Mouse (Mus musculus): ENCODE results near the gene Eftud2. TPM values are rescaled to one million over a fixed set of nuclear protein-coding genes. Genes with fewer than 3 reads are reported as not detected.

Gene Eftud2
- polyA plus RNA-seq (2015; fragmentation: Nextera tagmentation; extraction: Ambion mirVana): 182 and 183 TPM in 2 replicates

DNA sequence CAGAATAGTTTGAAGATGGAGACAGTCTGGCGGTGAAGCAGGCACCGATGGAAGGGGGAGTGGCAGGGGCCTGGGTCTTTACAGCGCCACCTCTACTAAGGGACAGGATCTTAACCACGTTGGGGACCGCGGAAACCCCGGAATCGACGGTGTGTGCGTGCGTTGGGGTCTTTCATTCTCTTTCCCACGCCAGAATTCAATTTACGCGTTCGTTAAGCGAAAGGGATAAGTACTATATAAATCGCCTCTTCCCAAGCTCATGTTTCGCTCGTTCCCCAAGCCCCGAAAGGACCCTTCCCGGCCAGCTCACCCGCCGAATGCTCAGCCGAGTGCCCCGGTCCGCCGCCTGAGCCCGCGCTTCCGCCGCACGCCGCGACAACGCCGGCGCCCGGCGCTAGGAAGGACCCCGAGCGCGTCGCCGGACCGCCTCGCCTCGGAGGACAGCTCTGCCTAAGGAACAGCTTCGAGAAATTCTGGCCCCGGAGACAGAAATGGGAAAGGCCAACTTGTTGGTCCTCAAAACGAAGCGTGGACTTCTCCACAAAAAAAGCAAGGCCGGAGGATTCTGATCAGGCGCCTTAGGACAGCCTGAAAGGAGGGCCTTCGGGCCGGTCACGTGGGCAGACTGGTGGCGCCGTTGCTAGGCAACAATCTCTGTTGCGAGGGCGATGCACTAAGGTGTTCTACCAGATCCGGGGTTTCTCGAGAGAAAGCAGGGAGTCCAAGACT lies at the start of gene Eftud2, which contains the start of gene Ccdc103:
Gene Eftud2 (minus strand): TSS at position 401 of the 729 bp plus-strand sequence.
Gene Ccdc103 (plus strand): TSS at position 620 of the 729 bp plus-strand sequence.
- peaks cover 24% of the 10 kb centered on the region for H3K4me1 ChIP-seq
- H3K36me3 ChIP-seq: peaks cover 20% of the 10 kb centered on the region
- H3K9ac ChIP-seq (replicated peaks): peak within 1 kb of the TSS; percentile 59
- no peaks in the 10 kb centered on the region for H3K9me3 ChIP-seq
- H3K27me3 ChIP-seq: no peaks in the 10 kb centered on the region
- H3K4me3 ChIP-seq: peak within 1 kb of the TSS; percentile 60
- peak within 1 kb of the TSS; percentile 66 for H3K4me2 ChIP-seq (replicated peaks)
- WGBS: under 1% methylated on average over 62 of the region's 62 CpGs
- H3K27ac ChIP-seq (replicated peaks): peak within 1 kb of the TSS; percentile 88
- peak; percentile 93 for ATAC-seq (replicated peaks)

GRCm38 (mm10) chr11:102925351-102925717 lies 44.5 kb upstream of the Eftud2 start:
- 2% methylated on average over 10 of the region's 10 CpGs for WGBS
- Histone ChIP-seq H3K9ac (replicated peaks) (peak overlapping the region; percentile 58), H3K4me1 (peaks cover 28% of the 10 kb centered on the region), H3K4me2 (replicated peaks) (peak overlapping the region; percentile 87), H3K9me3 (no peaks in the 10 kb centered on the region), H3K36me3 (no peaks in the 10 kb centered on the region), H3K4me3 (peak overlapping the region; percentile 81), H3K27me3 (no peaks in the 10 kb centered on the region), H3K27ac (replicated peaks) (peak overlapping the region; percentile 89)
- ATAC-seq (replicated peaks): peak; percentile 58; the same call in 1 of the 2 replicates

GRCm38 (mm10) chr11:102924557-102925350 lies 44.0 kb upstream of the Eftud2 start, which contains the start of gene Kif18b:
Gene Kif18b (minus strand): TSS chr11:102925124.
- H3K36me3 ChIP-seq: no peaks in the 10 kb centered on the region
- ATAC-seq (replicated peaks): peak; percentile 93
- peak within 1 kb of the TSS; percentile 87 for H3K4me2 ChIP-seq (replicated peaks)
- H3K4me1 ChIP-seq: peaks cover 28% of the 10 kb centered on the region
- no peaks in the 10 kb centered on the region for H3K27me3 ChIP-seq
- no peaks in the 10 kb centered on the region for H3K9me3 ChIP-seq
- peak within 1 kb of the TSS; percentile 58 for H3K9ac ChIP-seq (replicated peaks)
- WGBS: under 1% methylated on average over 62 of the region's 62 CpGs
- peak within 1 kb of the TSS; percentile 81 for H3K4me3 ChIP-seq
- H3K27ac ChIP-seq (replicated peaks): peak within 1 kb of the TSS; percentile 89

DNA sequence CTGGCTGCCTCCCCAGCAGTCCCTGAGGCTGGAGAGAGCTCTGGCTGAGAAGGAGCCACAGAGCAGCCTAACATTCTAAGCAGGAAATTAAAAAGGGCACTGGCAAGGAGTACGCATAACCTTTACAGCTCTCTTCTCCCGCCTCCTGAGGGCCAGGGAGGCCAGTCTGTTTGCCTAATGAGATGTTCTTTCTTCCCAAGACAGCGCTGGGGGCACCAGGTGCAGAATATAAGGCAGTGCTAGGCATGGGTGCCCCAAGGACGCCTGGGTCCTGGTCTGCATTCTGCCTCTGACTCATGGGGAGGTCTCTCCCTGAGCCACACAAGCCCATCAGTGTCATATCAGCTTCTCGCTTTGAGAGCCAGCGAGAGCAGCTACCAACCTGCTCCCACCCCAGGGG lies 40.7 kb upstream of the Eftud2 start:
- Histone ChIP-seq H3K27me3 (no peaks in the 10 kb centered on the region), H3K9me3 (no peaks in the 10 kb centered on the region), H3K27ac (replicated peaks) (no peak overlapping the region), H3K4me1 (peaks cover 28% of the 10 kb centered on the region), H3K4me2 (replicated peaks) (no peak overlapping the region), H3K9ac (replicated peaks) (no peak overlapping the region), H3K36me3 (no peaks in the 10 kb centered on the region), H3K4me3 (no peak overlapping the region)
- WGBS: 76% methylated on average over 6 of the region's 6 CpGs
- ATAC-seq (replicated peaks): no peak

GRCm38 (mm10) chr11:102918077-102918476 lies 37.3 kb upstream of the Eftud2 start:
- no peaks in the 10 kb centered on the region for H3K9me3 ChIP-seq
- H3K27me3 ChIP-seq: no peaks in the 10 kb centered on the region
- WGBS: 89% methylated on average over 4 of the region's 4 CpGs
- no peak for ATAC-seq (replicated peaks)
- peaks cover 9% of the 10 kb centered on the region; the same call in 1 of the 2 replicates for H3K4me1 ChIP-seq
- no peak overlapping the region for H3K4me2 ChIP-seq (replicated peaks)
- H3K27ac ChIP-seq (replicated peaks): no peak overlapping the region
- peaks cover 5% of the 10 kb centered on the region; the same call in 1 of the 2 replicates for H3K36me3 ChIP-seq
- no peak overlapping the region for H3K9ac ChIP-seq (replicated peaks)
- no peak overlapping the region for H3K4me3 ChIP-seq

GRCm38 (mm10) chr11:102915380-102915779 lies 34.6 kb upstream of the Eftud2 start:
- Histone ChIP-seq H3K4me3 (no peak overlapping the region), H3K9ac (replicated peaks) (no peak overlapping the region), H3K4me2 (replicated peaks) (no peak overlapping the region), H3K9me3 (no peaks in the 10 kb centered on the region), H3K36me3 (peaks cover 5% of the 10 kb centered on the region; the same call in 1 of the 2 replicates), H3K27me3 (no peaks in the 10 kb centered on the region), H3K27ac (replicated peaks) (no peak overlapping the region), H3K4me1 (no peaks in the 10 kb centered on the region)
- ATAC-seq (replicated peaks): no peak
- WGBS: 95% methylated on average over 9 of the region's 9 CpGs

DNA sequence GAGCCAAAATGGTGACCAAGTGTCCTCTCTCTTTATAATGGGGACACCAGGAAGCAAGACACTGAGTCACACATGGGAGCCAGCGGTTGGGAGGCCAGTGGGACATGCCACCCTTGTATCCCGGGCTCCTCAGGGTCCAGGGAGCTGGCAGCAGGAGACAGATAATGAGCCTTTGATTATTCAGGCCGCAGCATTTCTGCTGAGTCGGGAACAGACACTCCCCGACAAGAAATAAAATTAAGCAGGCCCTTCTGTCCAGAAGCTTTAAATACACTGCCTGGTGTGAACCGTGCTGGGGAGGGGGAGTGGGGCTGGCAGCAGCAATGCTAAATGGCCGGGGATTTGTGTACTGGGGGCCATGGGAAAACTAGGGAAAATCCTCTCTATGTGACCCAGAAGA lies 30.6 kb upstream of the Eftud2 start:
- ATAC-seq (replicated peaks): no peak
- no peaks in the 10 kb centered on the region for H3K27me3 ChIP-seq
- WGBS: 64% methylated on average over 7 of the region's 7 CpGs
- no peak overlapping the region for H3K4me2 ChIP-seq (replicated peaks)
- H3K36me3 ChIP-seq: peaks cover 9% of the 10 kb centered on the region
- no peaks in the 10 kb centered on the region for H3K9me3 ChIP-seq
- H3K9ac ChIP-seq (replicated peaks): no peak overlapping the region
- H3K27ac ChIP-seq (replicated peaks): no peak overlapping the region
- H3K4me1 ChIP-seq: no peaks in the 10 kb centered on the region
- H3K4me3 ChIP-seq: no peak overlapping the region

- H3K4me1 ChIP-seq: no peaks in the 10 kb centered on the region
- H3K27me3 ChIP-seq: no peaks in the 10 kb centered on the region
- H3K9ac ChIP-seq (replicated peaks): no peak overlapping the region
- H3K4me3 ChIP-seq: no peak overlapping the region
- no peaks in the 10 kb centered on the region for H3K9me3 ChIP-seq
- H3K36me3 ChIP-seq: peaks cover 3% of the 10 kb centered on the region; the same call in 1 of the 2 replicates
- WGBS: 82% methylated on average over 7 of the region's 7 CpGs
- no peak overlapping the region for H3K4me2 ChIP-seq (replicated peaks)
- no peak for ATAC-seq (replicated peaks)
- no peak overlapping the region for H3K27ac ChIP-seq (replicated peaks)
These were observed 22.9 kb upstream of the Eftud2 start for GRCm38 (mm10) chr11:102903654-102904053.

- Histone ChIP-seq H3K36me3 (no peaks in the 10 kb centered on the region; the same call in 1 of the 2 replicates), H3K4me3 (no peak overlapping the region), H3K27ac (replicated peaks) (no peak overlapping the region), H3K4me2 (replicated peaks) (no peak overlapping the region), H3K27me3 (no peaks in the 10 kb centered on the region), H3K9ac (replicated peaks) (no peak overlapping the region), H3K9me3 (no peaks in the 10 kb centered on the region), H3K4me1 (peaks cover 6% of the 10 kb centered on the region; the same call in 1 of the 2 replicates)
- ATAC-seq (replicated peaks): no peak
- 77% methylated on average over 5 of the region's 5 CpGs for WGBS
These were observed 21.3 kb upstream of the Eftud2 start for GRCm38 (mm10) chr11:102902107-102902506.

- Histone ChIP-seq H3K9me3 (no peaks in the 10 kb centered on the region), H3K27ac (replicated peaks) (no peak overlapping the region), H3K9ac (replicated peaks) (no peak overlapping the region), H3K4me2 (replicated peaks) (no peak overlapping the region), H3K36me3 (no peaks in the 10 kb centered on the region), H3K27me3 (no peaks in the 10 kb centered on the region), H3K4me3 (no peak overlapping the region), H3K4me1 (peaks cover 6% of the 10 kb centered on the region; the same call in 1 of the 2 replicates)
- 56% methylated on average over 4 of the region's 4 CpGs for WGBS
- ATAC-seq (replicated peaks): no peak
These were observed 20.4 kb upstream of the Eftud2 start for GRCm38 (mm10) chr11:102901199-102901598.

GRCm38 (mm10) chr11:102900763-102901162 lies 20.0 kb upstream of the Eftud2 start, which contains the start of gene Gfap:
Gene Gfap (minus strand): TSS chr11:102900912.
- ATAC-seq (replicated peaks): 0 out of 2 replicates have a peak, but pooled peaks have one; percentile 36
- Histone ChIP-seq H3K4me1 (peaks cover 6% of the 10 kb centered on the region; the same call in 1 of the 2 replicates), H3K9me3 (no peaks in the 10 kb centered on the region), H3K27ac (replicated peaks) (no peak within 1 kb of the TSS), H3K4me2 (replicated peaks) (no peak within 1 kb of the TSS), H3K4me3 (no peak within 1 kb of the TSS), H3K27me3 (no peaks in the 10 kb centered on the region), H3K9ac (replicated peaks) (no peak within 1 kb of the TSS), H3K36me3 (no peaks in the 10 kb centered on the region)
- 15% methylated on average over 7 of the region's 7 CpGs for WGBS

DNA sequence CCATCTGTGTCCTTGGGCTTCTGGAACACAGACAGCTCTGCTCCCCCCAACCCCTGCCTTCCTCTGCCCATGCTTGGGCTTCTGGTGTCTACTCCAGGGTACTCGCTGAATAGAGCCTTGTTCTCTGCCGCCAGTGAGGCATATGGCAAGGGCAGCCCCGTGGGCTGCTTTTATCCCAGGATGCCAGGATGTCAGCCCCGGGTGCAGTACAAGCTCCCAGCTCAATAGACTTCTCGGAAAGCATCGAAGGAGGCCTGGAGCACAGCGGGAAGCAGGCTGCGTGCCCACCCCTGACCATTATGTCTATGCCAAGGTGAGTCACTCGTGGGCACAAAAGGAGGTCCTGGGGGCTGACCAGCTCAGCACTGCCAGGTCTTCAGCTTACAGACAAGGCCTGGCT lies 17.6 kb upstream of the Eftud2 start:
- 44% methylated on average over 9 of the region's 9 CpGs for WGBS
- peak overlapping the region; percentile 65 for H3K27ac ChIP-seq (replicated peaks)
- peaks cover 7% of the 10 kb centered on the region for H3K4me1 ChIP-seq
- no peak overlapping the region for H3K9ac ChIP-seq (replicated peaks)
- H3K36me3 ChIP-seq: no peaks in the 10 kb centered on the region
- H3K27me3 ChIP-seq: peaks cover 10% of the 10 kb centered on the region
- ATAC-seq (replicated peaks): peak; percentile 79
- no peak overlapping the region for H3K4me3 ChIP-seq
- no peak overlapping the region for H3K4me2 ChIP-seq (replicated peaks)
- H3K9me3 ChIP-seq: no peaks in the 10 kb centered on the region
